Mouse (Mus musculus) stomach, postnatal 0 days (tissue): ENCODE results near the gene Pitpnm3. TPM values are rescaled to one million over a fixed set of nuclear protein-coding genes. Genes with fewer than 3 reads are reported as not detected.

Source experiments
- ATAC-seq: fragments of 200-750 bp; cut with Nextera tagmentation; 2 replicates; pipeline ENCODE4 v1.8.0; 2017; ENCODE audit not compliant: low FRiP score, low TSS enrichment
- DNase-seq: peaks from one replicate; pipeline ENCODE4 v3.0.0-alpha.2; 2016; ENCODE audit warnings: low spot score
- H3K27ac ChIP-seq: fragments of 300-500 bp; sonication (generic); replicated peaks from 2 replicates; pipeline ENCODE4 v1.5.1; 2014; ENCODE audit warnings: mild to moderate bottlenecking, control low read depth
- H3K27me3 ChIP-seq: fragments of 300-500 bp; sonication (generic); 2 replicates; pipeline ENCODE4 v1.6.1; 2014; ENCODE audit warnings: low read length; ENCODE audit not compliant: control insufficient read depth, insufficient read depth
- H3K36me3 ChIP-seq: fragments of 300-500 bp; sonication (generic); 2 replicates; pipeline ENCODE4 v1.6.1; 2014; ENCODE audit warnings: low read length, mixed read lengths; ENCODE audit not compliant: control insufficient read depth, insufficient read depth
- H3K4me1 ChIP-seq: fragments of 300-500 bp; sonication (generic); replicated peaks from 2 replicates; pipeline ENCODE4 v1.6.1; 2014; ENCODE audit warnings: antibody characterized with exemption; ENCODE audit not compliant: control insufficient read depth, insufficient read depth
- H3K4me2 ChIP-seq: fragments of 300-500 bp; sonication (generic); replicated peaks from 2 replicates; pipeline ENCODE4 v1.6.1; 2014; ENCODE audit warnings: low read depth, mild to moderate bottlenecking, control low read depth, moderate library complexity
- H3K4me3 ChIP-seq: fragments of 300-500 bp; sonication (generic); 2 replicates; pipeline ENCODE4 v1.5.1; 2014; ENCODE audit warnings: low read depth, low read length, control low read depth
- H3K9ac ChIP-seq: fragments of 300-500 bp; sonication (generic); 2 replicates; pipeline ENCODE4 v1.6.1; 2014; ENCODE audit warnings: mild to moderate bottlenecking, low read length, control low read depth, mixed read lengths
- H3K9me3 ChIP-seq: fragments of 300-500 bp; sonication (generic); 2 replicates; pipeline ENCODE4 v1.6.1; 2016; ENCODE audit warnings: low read length; ENCODE audit not compliant: control insufficient read depth
- CTCF ChIP-seq: IDR thresholded peaks from 2 replicates; pipeline ENCODE4 v1.5.1; 2016; ENCODE audit warnings: antibody characterized with exemption, low read depth, mild to moderate bottlenecking, moderate library complexity
- EP300 ChIP-seq: optimal IDR thresholded peaks from 2 replicates; pipeline ENCODE3; 2016; ENCODE audit warnings: antibody characterized with exemption
- WGBS: fragments of 180-500 bp; shearing (Covaris S2); extraction: QIAGEN DNeasy Blood & Tissue Kit; methylation state at CpG from one replicate; pipeline ENCODE4 v1.1.7; 2014; 5-methylcytosine and 5-hydroxymethylcytosine counted together
- polyA plus RNA-seq: library from polyadenylated mRNA; unstranded; fragments of >200 nt; fragmentation: Nextera tagmentation; extraction: Ambion mirVana; gene quantifications from 2 replicates; pipeline ENCODE4 v1.2.1, GENCODE M21; 2015

The Pitpnm3 gene
- polyA plus RNA-seq, 1 experiment from 2014 or later, result 1.2 TPM

- DNase-seq, result no peak
- no peaks in the 10 kb centered on the region for H3K27me3 ChIP-seq
- no peak overlapping the region for H3K9ac ChIP-seq
- H3K36me3 ChIP-seq, result no peaks in the 10 kb centered on the region
- no peak for ATAC-seq
- H3K4me1 ChIP-seq, result peaks cover 17% of the 10 kb centered on the region
- no peaks in the 10 kb centered on the region for H3K9me3 ChIP-seq
- no peak for TF ChIP-seq EP300
- TF ChIP-seq CTCF, result no peak
- no peak overlapping the region for H3K4me2 ChIP-seq
- whole genome bisulfite sequencing, result 61% methylated on average over 10 of the region's 10 CpGs
- peak overlapping the region; percentile 88 for H3K27ac ChIP-seq
- no peak overlapping the region for H3K4me3 ChIP-seq
Observed at GRCm38 (mm10) chr11:72133075-72133474, 2.5 kb downstream of the Pitpnm3 start.

GRCm38 (mm10) chr11:72132266-72132665 is 3.3 kb downstream of the Pitpnm3 start:
- ATAC-seq (peak; percentile 46), DNase-seq (peak; percentile 85)
- TF ChIP-seq CTCF (no peak), EP300 (no peak)
- Histone ChIP-seq H3K27ac (peak overlapping the region; percentile 88), H3K4me3 (no peak overlapping the region), H3K36me3 (no peaks in the 10 kb centered on the region), H3K27me3 (no peaks in the 10 kb centered on the region), H3K9me3 (no peaks in the 10 kb centered on the region), H3K9ac (0 out of 2 replicates have a peak overlapping the region, but pooled peaks have one; percentile 48), H3K4me2 (peak overlapping the region; percentile 25; the same call in 1 of the 2 replicates), H3K4me1 (peaks cover 17% of the 10 kb centered on the region)
- WGBS, result 8% methylated on average over 3 of the region's 3 CpGs

GRCm38 (mm10) chr11:72131697-72132096 is 3.9 kb downstream of the Pitpnm3 start:
- WGBS, result 83% methylated on average over 1 of the region's 1 CpGs
- H3K9ac ChIP-seq, result no peak overlapping the region
- H3K27me3 ChIP-seq, result no peaks in the 10 kb centered on the region
- H3K4me3 ChIP-seq, result no peak overlapping the region
- peaks cover 17% of the 10 kb centered on the region for H3K4me1 ChIP-seq
- TF ChIP-seq CTCF, result no peak
- TF ChIP-seq EP300, result no peak
- DNase-seq (no peak), ATAC-seq (no peak)
- no peaks in the 10 kb centered on the region for H3K9me3 ChIP-seq
- H3K4me2 ChIP-seq, result peak overlapping the region; percentile 25; the same call in 1 of the 2 replicates
- peak overlapping the region; percentile 88 for H3K27ac ChIP-seq
- H3K36me3 ChIP-seq, result no peaks in the 10 kb centered on the region

GRCm38 (mm10) chr11:72130905-72131304 is 4.7 kb downstream of the Pitpnm3 start:
- ATAC-seq (no peak), DNase-seq (no peak)
- no peaks in the 10 kb centered on the region for H3K36me3 ChIP-seq
- no peak overlapping the region for H3K4me3 ChIP-seq
- WGBS, result 68% methylated on average over 3 of the region's 3 CpGs
- no peak overlapping the region for H3K4me2 ChIP-seq
- no peak overlapping the region for H3K9ac ChIP-seq
- no peaks in the 10 kb centered on the region for H3K27me3 ChIP-seq
- no peak for TF ChIP-seq CTCF
- no peak for TF ChIP-seq EP300
- H3K9me3 ChIP-seq, result no peaks in the 10 kb centered on the region
- no peak overlapping the region; the same call in 1 of the 2 replicates for H3K27ac ChIP-seq
- peaks cover 17% of the 10 kb centered on the region for H3K4me1 ChIP-seq

GRCm38 (mm10) chr11:72130472-72130871 is 5.1 kb downstream of the Pitpnm3 start:
- no peak for DNase-seq
- TF ChIP-seq EP300 (no peak), CTCF (no peak)
- H3K9ac ChIP-seq, result no peak overlapping the region
- WGBS, result 63% methylated on average over 3 of the region's 3 CpGs
- no peaks in the 10 kb centered on the region for H3K27me3 ChIP-seq
- H3K4me3 ChIP-seq, result no peak overlapping the region
- no peaks in the 10 kb centered on the region for H3K36me3 ChIP-seq
- peak overlapping the region; percentile 30; the same call in 1 of the 2 replicates for H3K4me2 ChIP-seq
- no peaks in the 10 kb centered on the region for H3K9me3 ChIP-seq
- H3K27ac ChIP-seq, result peak overlapping the region; percentile 67
- ATAC-seq, result peak; percentile 8; the same call in 1 of the 2 replicates
- peaks cover 17% of the 10 kb centered on the region for H3K4me1 ChIP-seq

GRCm38 (mm10) chr11:72130021-72130420 is 5.6 kb downstream of the Pitpnm3 start:
- ATAC-seq, result peak; percentile 77
- TF ChIP-seq EP300 (no peak), CTCF (no peak)
- no peaks in the 10 kb centered on the region for H3K27me3 ChIP-seq
- H3K9me3 ChIP-seq, result no peaks in the 10 kb centered on the region
- 7% methylated on average over 11 of the region's 11 CpGs for WGBS
- H3K27ac ChIP-seq, result peak overlapping the region; percentile 67
- H3K36me3 ChIP-seq, result no peaks in the 10 kb centered on the region
- H3K4me2 ChIP-seq, result peak overlapping the region; percentile 30; the same call in 1 of the 2 replicates
- peak; percentile 73 for DNase-seq
- H3K4me3 ChIP-seq, result no peak overlapping the region
- no peak overlapping the region for H3K9ac ChIP-seq
- H3K4me1 ChIP-seq, result peaks cover 17% of the 10 kb centered on the region
